Mouse (Mus musculus) heart, adult 18-20 months (tissue): ENCODE data around the gene Rbm33. TPM values are rescaled to one million over a fixed set of nuclear protein-coding genes. Genes with fewer than 3 reads are reported as not detected.

Experiments
- DNase-seq, 2 experiments: peaks; one replicate each; pipeline ENCODE4 v3.0.0; 2021 to 2022; ENCODE audit warnings: mixed read lengths in 1 of 2
- total RNA-seq, 2 experiments: library from RNA; stranded (reverse); gene quantifications; 2 replicates each; pipeline ENCODE4 v1.2.3; 2021

The Rbm33 gene
- total RNA-seq, 2 experiments from 2014 or later, result 36.0 to 43.0 TPM

- no peak for DNase-seq
Observed at GRCm38 (mm10) chr5:28462741-28463590, 146.0 kb downstream of the Rbm33 start.

- DNase-seq, result no peak
Observed at GRCm38 (mm10) chr5:28463656-28464055, 146.7 kb downstream of the Rbm33 start.

GRCm38 (mm10) chr5:28464361-28465098, 147.6 kb downstream of the Rbm33 start:
- no peak for DNase-seq

GRCm38 (mm10) chr5:28465099-28465406, 148.1 kb downstream of the Rbm33 start:
- no peak for DNase-seq

GRCm38 (mm10) chr5:28465526-28465925, 148.6 kb downstream of the Rbm33 start:
- DNase-seq, result no peak

GRCm38 (mm10) chr5:28466351-28466750, 149.4 kb downstream of the Rbm33 start:
- DNase-seq, result no peak

GRCm38 (mm10) chr5:28466760-28467306, 149.9 kb downstream of the Rbm33 start, which contains the start of gene Shh:
Shh (minus strand) TSS chr5:28467256.
- no peak for DNase-seq

Other genes with a start within 250 kb of the Rbm33 start
- 10 to 100 TPM; 19.2 to 27.3 TPM for gene Insig1, start 245.8 kb upstream of the Rbm33 start, total RNA-seq
- gene En2, start 151.4 kb upstream of the Rbm33 start, total RNA-seq, result under 1 TPM in 1 of 2 experiments, not detected in 1; 0.08 TPM
- gene Cnpy1, start 71.3 kb upstream of the Rbm33 start, total RNA-seq, result not detected
- gene Shh, start 150.1 kb downstream of the Rbm33 start, total RNA-seq, result not detected